Mouse (Mus musculus): ENCODE data around the gene Parp11. TPM values are rescaled to one million over a fixed set of nuclear protein-coding genes. Genes with fewer than 3 reads are reported as not detected.

The Parp11 gene
- polyA plus RNA-seq, 1 experiment = 40.6 TPM

DNA sequence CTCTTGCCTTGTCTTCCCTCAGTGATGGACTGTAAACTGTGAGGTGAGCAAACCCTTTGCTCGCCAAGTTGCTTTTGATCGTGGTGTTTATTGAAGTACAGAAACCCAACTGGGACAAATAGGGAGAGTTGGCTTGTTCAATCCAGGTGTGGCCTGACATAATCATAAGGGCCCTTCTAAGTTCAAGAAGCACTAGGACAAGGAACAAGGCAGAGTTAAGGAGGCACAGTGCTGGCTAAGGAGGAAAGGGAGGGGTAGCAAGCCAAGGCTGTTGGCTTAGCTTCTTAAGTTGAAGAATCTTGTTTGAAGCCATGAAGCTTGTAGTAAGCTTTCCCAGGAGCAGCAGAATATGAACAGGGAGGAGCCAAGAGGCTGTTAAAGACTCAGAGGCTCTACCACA, 13.1 kb downstream of the Parp11 start:
- H3K36me3 ChIP-seq (ENCODE audit: control insufficient read depth, insufficient read depth, low read length) = no peaks in the 10 kb centered on the region
- H3K27me3 ChIP-seq (ENCODE audit: control insufficient read depth, insufficient read depth, low read length) = no peaks in the 10 kb centered on the region
- H3K4me1 ChIP-seq (ENCODE audit: control insufficient read depth, insufficient read depth, low read length) = no peaks in the 10 kb centered on the region
- no peak for TF ChIP-seq CTCF (IDR thresholded peaks at IDR 0.05; ENCODE audit: control insufficient read depth, insufficient read depth, insufficient replicate concordance, low read depth, low read length)
- TF ChIP-seq POLR2A (IDR thresholded peaks at IDR 0.05; ENCODE audit: control insufficient read depth, low read depth, low read length) = no peak
- no peak overlapping the region for H3K27ac ChIP-seq (ENCODE audit: control insufficient read depth, insufficient read depth, low read depth, low read length)
- no peak overlapping the region for H3K4me3 ChIP-seq (ENCODE audit: control insufficient read depth, low read depth, low read length)

DNA sequence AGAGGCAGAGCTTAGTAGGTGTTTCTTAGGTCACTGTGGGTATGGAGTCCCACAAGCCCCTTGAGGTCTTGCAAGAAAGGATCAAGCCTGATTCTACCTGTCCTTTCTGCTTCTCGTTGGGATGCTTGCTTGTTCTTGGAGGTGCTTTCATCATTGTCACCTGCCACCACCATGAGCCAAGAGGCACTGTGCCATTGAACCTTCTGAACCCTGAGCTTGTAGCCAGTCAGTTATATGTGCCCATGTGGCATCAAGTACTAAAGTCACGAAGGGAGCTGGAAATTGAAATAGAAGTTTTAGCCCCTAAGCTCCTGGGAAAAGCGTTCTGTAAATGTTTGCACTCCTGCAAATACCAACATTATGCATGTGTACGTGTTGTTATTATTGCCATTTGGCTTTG, 14.9 kb downstream of the Parp11 start:
- TF ChIP-seq POLR2A (IDR thresholded peaks at IDR 0.05; ENCODE audit: control insufficient read depth, low read depth, low read length) (no peak), CTCF (IDR thresholded peaks at IDR 0.05; ENCODE audit: control insufficient read depth, insufficient read depth, insufficient replicate concordance, low read depth, low read length) (no peak)
- H3K27ac ChIP-seq (ENCODE audit: control insufficient read depth, insufficient read depth, low read depth, low read length) = no peak overlapping the region
- no peak overlapping the region for H3K4me3 ChIP-seq (ENCODE audit: control insufficient read depth, low read depth, low read length)

DNA sequence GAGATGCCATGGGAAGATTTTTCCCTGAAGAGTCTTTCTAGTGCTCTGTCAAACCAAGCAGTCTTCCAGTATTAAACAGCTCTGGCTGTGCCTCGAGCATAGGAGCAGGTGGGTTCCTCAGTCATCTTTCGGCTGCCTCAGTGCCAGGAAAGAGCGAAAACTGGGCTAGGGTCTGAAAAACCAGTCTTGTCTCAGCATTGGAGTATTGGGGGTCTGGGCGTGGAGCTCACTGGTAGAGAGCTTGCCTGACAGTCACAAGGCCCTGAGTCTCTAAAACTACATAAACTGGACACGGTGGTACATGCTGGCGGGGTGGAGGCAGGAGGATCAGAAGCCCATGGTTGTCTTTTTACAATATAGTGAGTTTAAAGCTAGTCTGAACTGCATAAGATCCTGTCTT, 15.6 kb downstream of the Parp11 start:
- Histone ChIP-seq H3K4me3 (ENCODE audit: control insufficient read depth, low read depth, low read length) (no peak overlapping the region), H3K4me1 (ENCODE audit: control insufficient read depth, insufficient read depth, low read length) (no peaks in the 10 kb centered on the region), H3K36me3 (ENCODE audit: control insufficient read depth, insufficient read depth, low read length) (no peaks in the 10 kb centered on the region), H3K27me3 (ENCODE audit: control insufficient read depth, insufficient read depth, low read length) (no peaks in the 10 kb centered on the region), H3K27ac (ENCODE audit: control insufficient read depth, insufficient read depth, low read depth, low read length) (no peak overlapping the region)
- no peak for TF ChIP-seq CTCF (IDR thresholded peaks at IDR 0.05; ENCODE audit: control insufficient read depth, insufficient read depth, insufficient replicate concordance, low read depth, low read length)
- TF ChIP-seq POLR2A (IDR thresholded peaks at IDR 0.05; ENCODE audit: control insufficient read depth, low read depth, low read length) = no peak

More for the DNA sequence above, 14.9 kb downstream of the Parp11 start:
- Histone ChIP-seq H3K27me3 (ENCODE audit: control insufficient read depth, insufficient read depth, low read length) (no peaks in the 10 kb centered on the region), H3K4me1 (ENCODE audit: control insufficient read depth, insufficient read depth, low read length) (no peaks in the 10 kb centered on the region), H3K36me3 (ENCODE audit: control insufficient read depth, insufficient read depth, low read length) (no peaks in the 10 kb centered on the region)

DNA sequence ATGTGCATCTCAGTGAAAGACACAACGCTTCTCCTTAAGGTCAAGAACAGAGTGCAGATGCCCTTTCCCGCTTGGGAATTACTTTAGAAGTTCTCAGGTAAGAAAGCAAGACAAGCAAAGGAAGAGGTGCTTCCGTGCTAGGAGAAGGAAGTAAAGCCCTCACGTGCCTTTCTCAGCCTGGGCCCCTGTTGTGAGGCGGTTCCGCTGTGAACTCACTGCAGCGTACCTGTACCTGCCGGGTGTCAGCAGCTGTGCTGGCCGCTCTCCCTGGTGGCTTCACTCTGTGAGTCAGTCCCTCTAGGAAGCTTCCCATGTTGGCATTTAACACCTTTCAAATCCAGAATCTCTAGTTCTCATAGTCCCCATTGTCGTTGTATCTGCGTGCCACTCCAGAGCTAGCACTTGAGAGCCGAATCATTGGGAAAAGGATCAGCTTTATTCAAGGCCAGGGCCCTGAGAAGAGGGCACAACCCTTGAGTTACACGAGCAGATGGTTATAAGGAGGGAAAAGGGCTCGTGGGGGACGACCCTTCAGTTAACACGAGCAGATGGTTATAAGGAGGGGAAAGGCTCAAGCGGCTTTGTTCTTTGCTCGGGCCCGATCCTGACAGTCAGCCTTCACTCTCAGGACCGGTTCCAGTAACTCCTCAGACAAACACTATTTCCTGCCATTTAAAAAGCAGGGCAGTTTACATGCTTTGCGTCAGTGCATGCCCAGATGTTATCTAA, 16.8 kb downstream of the Parp11 start:
- Histone ChIP-seq H3K27ac (ENCODE audit: control insufficient read depth, insufficient read depth, low read depth, low read length) (no peak overlapping the region), H3K27me3 (ENCODE audit: control insufficient read depth, insufficient read depth, low read length) (no peaks in the 10 kb centered on the region), H3K36me3 (ENCODE audit: control insufficient read depth, insufficient read depth, low read length) (no peaks in the 10 kb centered on the region), H3K4me3 (ENCODE audit: control insufficient read depth, low read depth, low read length) (no peak overlapping the region), H3K4me1 (ENCODE audit: control insufficient read depth, insufficient read depth, low read length) (no peaks in the 10 kb centered on the region)
- TF ChIP-seq CTCF (IDR thresholded peaks at IDR 0.05; ENCODE audit: control insufficient read depth, insufficient read depth, insufficient replicate concordance, low read depth, low read length) (no peak), POLR2A (IDR thresholded peaks at IDR 0.05; ENCODE audit: control insufficient read depth, low read depth, low read length) (no peak)

DNA sequence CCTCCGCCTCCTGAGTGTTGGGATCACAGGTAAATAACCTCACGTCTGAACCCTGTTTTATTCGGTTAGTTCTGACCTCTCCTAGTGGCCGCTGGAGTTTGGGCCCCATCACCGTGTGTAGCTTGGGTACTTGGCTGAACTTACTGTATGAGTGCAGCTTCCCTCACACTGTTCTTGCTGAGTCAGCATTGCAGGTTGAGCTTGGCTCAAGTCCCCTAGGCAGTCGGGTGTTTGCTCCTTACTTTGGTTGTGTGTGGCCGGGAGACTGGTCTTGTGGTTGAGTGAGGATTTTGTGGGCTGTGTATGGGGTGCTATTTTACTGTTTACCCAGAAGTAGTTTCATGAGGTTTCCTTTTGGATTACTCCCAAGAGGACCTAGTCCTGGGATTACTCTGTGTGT, 17.9 kb downstream of the Parp11 start:
- Histone ChIP-seq H3K4me1 (ENCODE audit: control insufficient read depth, insufficient read depth, low read length) (no peaks in the 10 kb centered on the region), H3K36me3 (ENCODE audit: control insufficient read depth, insufficient read depth, low read length) (peaks cover 2% of the 10 kb centered on the region; the same call in 1 of the 2 replicates), H3K27ac (ENCODE audit: control insufficient read depth, insufficient read depth, low read depth, low read length) (no peak overlapping the region), H3K4me3 (ENCODE audit: control insufficient read depth, low read depth, low read length) (no peak overlapping the region), H3K27me3 (ENCODE audit: control insufficient read depth, insufficient read depth, low read length) (no peaks in the 10 kb centered on the region)
- no peak for TF ChIP-seq POLR2A (IDR thresholded peaks at IDR 0.05; ENCODE audit: control insufficient read depth, low read depth, low read length)
- TF ChIP-seq CTCF (IDR thresholded peaks at IDR 0.05; ENCODE audit: control insufficient read depth, insufficient read depth, insufficient replicate concordance, low read depth, low read length) = no peak

DNA sequence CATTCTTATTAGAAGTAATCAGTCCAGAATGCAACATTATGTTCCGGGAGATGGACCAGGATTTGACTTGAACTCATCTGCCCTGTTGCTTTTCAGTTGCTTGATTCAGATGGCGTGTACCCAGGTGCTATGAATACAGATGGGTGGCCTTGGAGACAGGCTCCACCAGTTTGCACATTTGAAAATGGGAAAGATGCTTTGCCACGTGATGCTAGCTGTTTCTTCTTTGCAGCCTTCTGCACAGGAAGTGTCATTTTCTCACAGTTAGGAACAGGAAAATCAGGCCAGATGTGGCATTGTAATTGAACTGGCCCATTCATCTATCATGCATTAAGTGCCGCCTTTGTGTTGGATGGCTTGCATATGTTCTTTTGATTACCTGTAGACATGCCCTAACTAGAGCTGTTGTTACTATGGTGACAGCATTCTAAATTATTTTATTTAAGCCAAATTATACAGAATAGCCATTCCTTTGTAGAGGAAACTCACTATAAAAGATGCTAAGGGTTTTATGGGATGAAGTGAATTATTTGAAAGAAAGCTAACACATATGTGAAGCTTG, 20.2 kb downstream of the Parp11 start:
- Histone ChIP-seq H3K4me1 (ENCODE audit: control insufficient read depth, insufficient read depth, low read length) (no peaks in the 10 kb centered on the region), H3K27me3 (ENCODE audit: control insufficient read depth, insufficient read depth, low read length) (no peaks in the 10 kb centered on the region), H3K4me3 (ENCODE audit: control insufficient read depth, low read depth, low read length) (no peak overlapping the region), H3K27ac (ENCODE audit: control insufficient read depth, insufficient read depth, low read depth, low read length) (no peak overlapping the region), H3K36me3 (ENCODE audit: control insufficient read depth, insufficient read depth, low read length) (peaks cover 2% of the 10 kb centered on the region; the same call in 1 of the 2 replicates)
- TF ChIP-seq CTCF (IDR thresholded peaks at IDR 0.05; ENCODE audit: control insufficient read depth, insufficient read depth, insufficient replicate concordance, low read depth, low read length) (no peak), POLR2A (IDR thresholded peaks at IDR 0.05; ENCODE audit: control insufficient read depth, low read depth, low read length) (no peak)

DNA sequence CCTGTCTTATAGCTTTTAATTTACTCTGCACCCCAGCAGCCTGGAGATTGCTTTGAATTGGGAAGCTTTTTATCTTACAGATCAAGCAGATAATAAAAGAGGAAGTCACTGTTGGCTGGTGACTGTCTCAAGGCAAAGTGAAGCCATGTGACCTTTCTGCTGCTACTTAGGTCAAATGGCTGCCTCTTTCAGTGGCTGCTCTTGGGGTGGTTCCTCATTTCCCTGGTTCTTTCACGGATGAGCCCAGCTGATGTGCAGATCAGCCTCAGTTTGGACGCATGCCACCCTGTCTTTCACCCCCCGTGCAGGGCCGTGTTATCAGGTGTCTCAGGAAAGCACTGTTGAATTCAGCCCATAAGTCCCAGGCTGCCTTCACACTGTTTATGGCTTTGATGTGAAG, 25.4 kb downstream of the Parp11 start:
- Histone ChIP-seq H3K36me3 (ENCODE audit: control insufficient read depth, insufficient read depth, low read length) (peaks cover 2% of the 10 kb centered on the region; the same call in 1 of the 2 replicates), H3K4me3 (ENCODE audit: control insufficient read depth, low read depth, low read length) (no peak overlapping the region), H3K27ac (ENCODE audit: control insufficient read depth, insufficient read depth, low read depth, low read length) (no peak overlapping the region), H3K27me3 (ENCODE audit: control insufficient read depth, insufficient read depth, low read length) (no peaks in the 10 kb centered on the region), H3K4me1 (ENCODE audit: control insufficient read depth, insufficient read depth, low read length) (no peaks in the 10 kb centered on the region)
- TF ChIP-seq CTCF (IDR thresholded peaks at IDR 0.05; ENCODE audit: control insufficient read depth, insufficient read depth, insufficient replicate concordance, low read depth, low read length) = no peak
- TF ChIP-seq POLR2A (IDR thresholded peaks at IDR 0.05; ENCODE audit: control insufficient read depth, low read depth, low read length) = no peak
